In genomic region chr17:29346496-29347125, GRCm38 (mm10) we compare ENCODE assay signal across 8 mouse cellular contexts. TPM values are rescaled to one million over a fixed set of nuclear protein-coding genes. Genes with fewer than 3 reads are reported as not detected.
DNase-seq lines count a peak whose midpoint lies in the region; ATAC-seq lines count a peak whose summit lies in the region.

No protein-coding gene starts in this region.

- WGBS in heart, embryonic 13.5 days: 3% methylated on average over 11 of the region's 11 CpGs

- H3K27me3 ChIP-seq in megakaryocyte, embryonic 14.5 days (replicated peaks): no peaks in the 10 kb centered on the region
- H3K27me3 ChIP-seq in heart, embryonic 13.5 days (replicated peaks): no peaks in the 10 kb centered on the region

- no peaks in the 10 kb centered on the region for H3K9me3 ChIP-seq in megakaryocyte, embryonic 14.5 days
- no peaks in the 10 kb centered on the region for H3K9me3 ChIP-seq in heart, embryonic 13.5 days

- peak overlapping the region; percentile 87 for H3K4me2 ChIP-seq in heart, embryonic 13.5 days

- H3K9ac ChIP-seq in heart, embryonic 13.5 days: peak overlapping the region; percentile 99

- DNase-seq in cerebellum, postnatal 14 days: peak; percentile 65 to 69
- peak; percentile 63 to 78 for DNase-seq in layer of hippocampus, postnatal 36 days
- peak; percentile 65 for DNase-seq in mesoderm, embryonic 11.5 days (ENCODE audit: low read depth, low spot score)
- no peak for DNase-seq in urinary bladder, adult 2 months (ENCODE audit: low spot score)

- peaks cover 62% of the 10 kb centered on the region for H3K4me1 ChIP-seq in megakaryocyte, embryonic 14.5 days
- peaks cover 54% of the 10 kb centered on the region for H3K4me1 ChIP-seq in heart, embryonic 13.5 days

- no peak for ATAC-seq in megakaryocyte, adult 5-6 weeks (ENCODE audit: poor library complexity, severe bottlenecking)
- no peak for ATAC-seq in heart, embryonic 13.5 days (ENCODE audit: extremely low read depth, insufficient number of reproducible peaks, low FRiP score, low TSS enrichment)
- no peak for ATAC-seq in megakaryocyte-erythroid progenitor cell, adult 5-6 weeks (replicated peaks; ENCODE audit: low FRiP score, low TSS enrichment, poor library complexity, severe bottlenecking)

- H3K4me3 ChIP-seq in megakaryocyte, embryonic 14.5 days (replicated peaks): peak overlapping the region; percentile 93
- peak overlapping the region; percentile 92 for H3K4me3 ChIP-seq in heart, embryonic 13.5 days

- H3K27ac ChIP-seq in heart, embryonic 13.5 days (replicated peaks): peak overlapping the region; percentile 94

- H3K36me3 ChIP-seq in megakaryocyte, embryonic 14.5 days (replicated peaks; ENCODE audit: low read length): peaks cover 34% of the 10 kb centered on the region
- peaks cover 26% of the 10 kb centered on the region for H3K36me3 ChIP-seq in heart, embryonic 13.5 days

RNA-seq across cellular contexts. Expression of gene Mtch1, which starts 1.1 kb away (rescaled TPM):
- 140 and 280 TPM in 2 replicates for polyA plus RNA-seq in megakaryocyte, embryonic 14.5 days (2012; ENCODE audit: insufficient read depth, low replicate concordance)
- 111 and 128 TPM in 2 replicates for total RNA-seq in megakaryocyte, adult 5-6 weeks (2015)
- 84.1 and 107 TPM in 2 replicates for total RNA-seq in megakaryocyte, adult 5-6 weeks (2017)
- 276 and 287 TPM in 2 replicates for polyA plus RNA-seq in heart, embryonic 13.5 days (2015; fragmentation: Nextera tagmentation; extraction: Ambion mirVana)
- total RNA-seq in layer of hippocampus, postnatal 36 days (2021): 100 to 1,000 TPM; 568 to 611 TPM
- total RNA-seq in megakaryocyte-erythroid progenitor cell, adult 5-6 weeks (2014; fragmentation: Nextera tagmentation): 86.6 and 105 TPM in 2 replicates
- total RNA-seq in megakaryocyte-erythroid progenitor cell, adult 5-6 weeks (2017): 31.9 and 32.4 TPM in 2 replicates
- polyA plus RNA-seq in urinary bladder, adult 2 months (2012; rRNA removed): 263 and 279 TPM in 2 replicates

RNA-seq across cellular contexts. Expression of gene Fgd2, which starts 14.1 kb away (rescaled TPM):
- polyA plus RNA-seq in megakaryocyte, embryonic 14.5 days (2012; ENCODE audit: insufficient read depth, low replicate concordance): 4.3 and 23.7 TPM in 2 replicates
- 44.8 and 47.7 TPM in 2 replicates for total RNA-seq in megakaryocyte, adult 5-6 weeks (2015)
- 45.5 and 48.0 TPM in 2 replicates for total RNA-seq in megakaryocyte, adult 5-6 weeks (2017)
- 3.4 and 3.8 TPM in 2 replicates for polyA plus RNA-seq in heart, embryonic 13.5 days (2015; fragmentation: Nextera tagmentation; extraction: Ambion mirVana)
- total RNA-seq in layer of hippocampus, postnatal 36 days (2021): 1 to 10 TPM; 4.2 to 6.9 TPM
- total RNA-seq in megakaryocyte-erythroid progenitor cell, adult 5-6 weeks (2014; fragmentation: Nextera tagmentation): 3.1 and 3.4 TPM in 2 replicates
- total RNA-seq in megakaryocyte-erythroid progenitor cell, adult 5-6 weeks (2017): 2.7 and 6.0 TPM in 2 replicates
- polyA plus RNA-seq in urinary bladder, adult 2 months (2012; rRNA removed): 19.0 and 26.4 TPM in 2 replicates

RNA-seq across cellular contexts. Expression of gene Pi16, which starts 29.1 kb away (rescaled TPM):
- 1.6 and 4.7 TPM in 2 replicates for polyA plus RNA-seq in megakaryocyte, embryonic 14.5 days (2012; ENCODE audit: insufficient read depth, low replicate concordance)
- 32.6 and 44.2 TPM in 2 replicates for total RNA-seq in megakaryocyte, adult 5-6 weeks (2015)
- total RNA-seq in megakaryocyte, adult 5-6 weeks (2017): 59.2 and 64.7 TPM in 2 replicates
- polyA plus RNA-seq in heart, embryonic 13.5 days (2015; fragmentation: Nextera tagmentation; extraction: Ambion mirVana): 1.9 and 2.4 TPM in 2 replicates
- total RNA-seq in layer of hippocampus, postnatal 36 days (2021): 1 to 10 TPM; 1.2 to 1.4 TPM
- 0.32 TPM in 1 of 2 replicates, not detected in the other for total RNA-seq in megakaryocyte-erythroid progenitor cell, adult 5-6 weeks (2014; fragmentation: Nextera tagmentation)
- not detected in 2 replicates for total RNA-seq in megakaryocyte-erythroid progenitor cell, adult 5-6 weeks (2017)
- polyA plus RNA-seq in urinary bladder, adult 2 months (2012; rRNA removed): 405 and 508 TPM in 2 replicates

Comparison
In these comparisons a context has a peak if more than half of its experiments do, and no peak if none do; other contexts are left out.
1. RNA of gene Mtch1, which starts 1.1 kb away (total RNA-seq): 568 to 611 TPM in layer of hippocampus, postnatal 36 days; 84.1 to 128 TPM in megakaryocyte, adult 5-6 weeks and 31.9 to 105 TPM in megakaryocyte-erythroid progenitor cell, adult 5-6 weeks; every median in the first group is over 4 times any median in the second.
2. RNA of gene Fgd2, which starts 14.1 kb away (total RNA-seq): 44.8 to 48.0 TPM in megakaryocyte, adult 5-6 weeks; 4.2 to 6.9 TPM in layer of hippocampus, postnatal 36 days and 2.7 to 6.0 TPM in megakaryocyte-erythroid progenitor cell, adult 5-6 weeks; every median in the first group is over 4 times any median in the second.
3. RNA of gene Pi16, which starts 29.1 kb away (total RNA-seq): 32.6 to 64.7 TPM in megakaryocyte, adult 5-6 weeks; 1.2 to 1.4 TPM in layer of hippocampus, postnatal 36 days and 0.32 TPM in megakaryocyte-erythroid progenitor cell, adult 5-6 weeks; every median in the first group is over 10 times any median in the second.